Mouse (Mus musculus): ENCODE measurements around the gene Olfr410.

Gene Olfr410

GRCm38 (mm10) chr11:74337931-74338330 is at the start of gene Olfr410:
Olfr410 (minus strand) TSS chr11:74338031.
- DNase-seq = no peak

- DNase-seq = no peak
Observed at GRCm38 (mm10) chr11:74387203-74387602, 49.4 kb upstream of the Olfr410 start.

GRCm38 (mm10) chr11:74385674-74386073 is 47.8 kb upstream of the Olfr410 start:
- peak; percentile 36 to 45 for DNase-seq

GRCm38 (mm10) chr11:74379166-74379873 is 41.5 kb upstream of the Olfr410 start:
- no peak for DNase-seq

GRCm38 (mm10) chr11:74376847-74377246 is 39.0 kb upstream of the Olfr410 start:
- peak; percentile 51 to 72 for DNase-seq

- peak; percentile 62 to 85 for DNase-seq
Observed at GRCm38 (mm10) chr11:74371393-74372100, 33.7 kb upstream of the Olfr410 start.

- no peak for DNase-seq
Observed at GRCm38 (mm10) chr11:74361769-74362168, 23.9 kb upstream of the Olfr410 start, which contains the start of gene Olfr412. Olfr412 (plus strand) TSS chr11:74362069.

GRCm38 (mm10) chr11:74352550-74352949 is 14.7 kb upstream of the Olfr410 start, which contains the start of gene Olfr411:
Olfr411 (minus strand) TSS chr11:74352650.
- no peak for DNase-seq

GRCm38 (mm10) chr11:74328781-74329180 is 9.1 kb downstream of the Olfr410 start:
- no peak for DNase-seq

- no peak for DNase-seq
Observed at GRCm38 (mm10) chr11:74326044-74326443, 11.8 kb downstream of the Olfr410 start.

GRCm38 (mm10) chr11:74287256-74287655 is 50.6 kb downstream of the Olfr410 start:
- DNase-seq = no peak

- DNase-seq = no peak
Observed at GRCm38 (mm10) chr11:74283436-74283835, 54.4 kb downstream of the Olfr410 start, which contains the start of gene Olfr59. Olfr59 (plus strand) TSS chr11:74283736.

All from kidney, postnatal 36 days (tissue).